Mouse (Mus musculus): Measurements from ENCODE around the gene 1810049J17Rik. TPM values are rescaled to one million over a fixed set of nuclear protein-coding genes. Genes with fewer than 3 reads are reported as not detected.

Gene 1810049J17Rik
- total RNA-seq, 2 experiments from 2014 or later, result 1.2 to 2.6 TPM

GRCm38 (mm10) chr15:12301771-12302170 lies 19.9 kb downstream of the 1810049J17Rik start:
- no peak for TF ChIP-seq CTCF (IDR thresholded peaks at IDR 0.05)

GRCm38 (mm10) chr15:12298231-12298737 lies 23.4 kb downstream of the 1810049J17Rik start:
- no peak overlapping the region for H3K4me3 ChIP-seq
- no peak overlapping the region for H3K27ac ChIP-seq
- no peak for DNase-seq (ENCODE audit: extremely low spot score in 1 of 2, low spot score in 2 of 2)
- no peak for TF ChIP-seq CTCF (IDR thresholded peaks at IDR 0.05)
- intact Hi-C loops (cut with DNase I), result loop anchor here (1.0 kb wide), 1 partner anchor 34 kb away; no protein-coding TSS in a partner anchor

More at GRCm38 (mm10) chr15:12301771-12302170, 19.9 kb downstream of the 1810049J17Rik start:
- intact Hi-C loops (cut with DNase I), result no loop called here
- Histone ChIP-seq H3K27ac (no peak overlapping the region), H3K4me3 (no peak overlapping the region)
- no peak for DNase-seq (ENCODE audit: extremely low spot score in 1 of 2, low spot score in 2 of 2)

- DNase-seq (ENCODE audit: extremely low spot score in 1 of 2, low spot score in 2 of 2), result no peak
- no peak for TF ChIP-seq CTCF (IDR thresholded peaks at IDR 0.05)
- intact Hi-C loops (cut with DNase I), result no loop called here
- Histone ChIP-seq H3K4me3 (no peak overlapping the region), H3K27ac (no peak overlapping the region)
These were observed 25.5 kb downstream of the 1810049J17Rik start for GRCm38 (mm10) chr15:12296228-12296627.

- no peak for TF ChIP-seq CTCF (IDR thresholded peaks at IDR 0.05)
- intact Hi-C loops (cut with DNase I), result no loop called here
- no peak for DNase-seq (ENCODE audit: extremely low spot score in 1 of 2, low spot score in 2 of 2)
- Histone ChIP-seq H3K27ac (no peak overlapping the region), H3K4me3 (no peak overlapping the region)
These were observed 29.9 kb downstream of the 1810049J17Rik start for GRCm38 (mm10) chr15:12291757-12292156.

GRCm38 (mm10) chr15:12290330-12290729 lies 31.4 kb downstream of the 1810049J17Rik start:
- intact Hi-C loops (cut with DNase I), result no loop called here
- no peak for TF ChIP-seq CTCF (IDR thresholded peaks at IDR 0.05)
- Histone ChIP-seq H3K27ac (no peak overlapping the region), H3K4me3 (no peak overlapping the region)
- DNase-seq (ENCODE audit: extremely low spot score in 1 of 2, low spot score in 2 of 2), result no peak

GRCm38 (mm10) chr15:12285535-12285809 lies 36.2 kb downstream of the 1810049J17Rik start:
- Histone ChIP-seq H3K4me3 (no peak overlapping the region), H3K27ac (no peak overlapping the region)
- intact Hi-C loops (cut with DNase I), result no loop called here
- DNase-seq (ENCODE audit: extremely low spot score in 1 of 2, low spot score in 2 of 2), result no peak
- TF ChIP-seq CTCF (IDR thresholded peaks at IDR 0.05), result no peak

- intact Hi-C loops (cut with DNase I), result no loop called here
- no peak for DNase-seq (ENCODE audit: extremely low spot score in 1 of 2, low spot score in 2 of 2)
- Histone ChIP-seq H3K4me3 (no peak overlapping the region), H3K27ac (no peak overlapping the region)
- no peak for TF ChIP-seq CTCF (IDR thresholded peaks at IDR 0.05)
These were observed 36.7 kb downstream of the 1810049J17Rik start for GRCm38 (mm10) chr15:12284794-12285534.

GRCm38 (mm10) chr15:12279816-12280215 lies 41.9 kb downstream of the 1810049J17Rik start:
- no peak for DNase-seq (ENCODE audit: extremely low spot score in 1 of 2, low spot score in 2 of 2)
- no peak overlapping the region for H3K27ac ChIP-seq
- intact Hi-C loops (cut with DNase I), result no loop called here
- no peak for TF ChIP-seq CTCF (IDR thresholded peaks at IDR 0.05)
- no peak overlapping the region for H3K4me3 ChIP-seq

- H3K4me3 ChIP-seq, result no peak overlapping the region
- no peak for DNase-seq (ENCODE audit: extremely low spot score in 1 of 2, low spot score in 2 of 2)
- H3K27ac ChIP-seq, result no peak overlapping the region
- intact Hi-C loops (cut with DNase I), result no loop called here
- no peak for TF ChIP-seq CTCF (IDR thresholded peaks at IDR 0.05)
These were observed 46.5 kb downstream of the 1810049J17Rik start for GRCm38 (mm10) chr15:12275091-12275623.

- intact Hi-C loops (cut with DNase I), result loop anchor here (5.0 kb wide), 2 partner anchors 303 to 523 kb away; no protein-coding TSS in a partner anchor
- Histone ChIP-seq H3K4me3 (no peak overlapping the region), H3K27ac (no peak overlapping the region)
- TF ChIP-seq CTCF (IDR thresholded peaks at IDR 0.05), result peak; percentile 31
- DNase-seq (ENCODE audit: extremely low spot score in 1 of 2, low spot score in 2 of 2), result no peak
These were observed 47.5 kb downstream of the 1810049J17Rik start for GRCm38 (mm10) chr15:12274053-12274769.

GRCm38 (mm10) chr15:12273325-12274052 lies 48.2 kb downstream of the 1810049J17Rik start:
- H3K4me3 ChIP-seq, result no peak overlapping the region
- TF ChIP-seq CTCF (IDR thresholded peaks at IDR 0.05), result no peak
- H3K27ac ChIP-seq, result no peak overlapping the region
- intact Hi-C loops (cut with DNase I), result loop anchor here (5.0 kb wide), 2 partner anchors 304 to 524 kb away; no protein-coding TSS in a partner anchor
- no peak for DNase-seq (ENCODE audit: extremely low spot score in 1 of 2, low spot score in 2 of 2)

Other genes with a start within 250 kb of the 1810049J17Rik start
- gene Zfr, start 204.1 kb downstream of the 1810049J17Rik start, total RNA-seq (2021), result 100 to 1,000 TPM; 343 to 346 TPM
- gene Mtmr12, start 116.9 kb downstream of the 1810049J17Rik start, total RNA-seq (2021), result 10 to 100 TPM; 54.9 to 55.6 TPM
- 100 to 1,000 TPM; 103 to 108 TPM for gene Golph3, start 449 bp downstream of the 1810049J17Rik start, total RNA-seq (2021)